Mouse (Mus musculus): Measurements from ENCODE around the gene Mrpl20. TPM values are rescaled to one million over a fixed set of nuclear protein-coding genes. Genes with fewer than 3 reads are reported as not detected.

The Mrpl20 gene
- polyA plus RNA-seq, 1 experiment from 2014 or later, result 223 TPM

GRCm38 (mm10) chr4:155831205-155831766 is 28.6 kb downstream of the Mrpl20 start, which contains the start of gene Aurkaip1:
TSS of gene Aurkaip1 (plus strand) at chr4:155831272.
- WGBS, result under 1% methylated on average over 49 of the region's 49 CpGs
- ATAC-seq (replicated peaks; ENCODE audit: low FRiP score), result peak; percentile 94
- Histone ChIP-seq H3K9ac (ENCODE audit: low read length) (peak within 1 kb of the TSS; percentile 88), H3K4me1 (replicated peaks; ENCODE audit: control insufficient read depth, insufficient read depth, low read length) (peaks cover 12% of the 10 kb centered on the region), H3K27me3 (ENCODE audit: control insufficient read depth, insufficient read depth, low read length) (no peaks in the 10 kb centered on the region), H3K27ac (ENCODE audit: low read depth, low read length) (peak within 1 kb of the TSS; percentile 79), H3K4me3 (ENCODE audit: low read depth, low read length) (peak within 1 kb of the TSS; percentile 87), H3K36me3 (ENCODE audit: control insufficient read depth, insufficient read depth, low read length) (peaks cover 4% of the 10 kb centered on the region; the same call in 1 of the 2 replicates), H3K9me3 (ENCODE audit: control insufficient read depth, low read length) (no peaks in the 10 kb centered on the region), H3K4me2 (ENCODE audit: low read depth, low read length, severe bottlenecking) (peak within 1 kb of the TSS; percentile 97)
- peak; percentile 98 for DNase-seq (ENCODE audit: low spot score)

GRCm38 (mm10) chr4:155831831-155832230 is 29.2 kb downstream of the Mrpl20 start:
- Histone ChIP-seq H3K4me1 (replicated peaks; ENCODE audit: control insufficient read depth, insufficient read depth, low read length) (peaks cover 12% of the 10 kb centered on the region), H3K27ac (ENCODE audit: low read depth, low read length) (peak overlapping the region; percentile 79), H3K9me3 (ENCODE audit: control insufficient read depth, low read length) (no peaks in the 10 kb centered on the region), H3K4me2 (ENCODE audit: low read depth, low read length, severe bottlenecking) (peak overlapping the region; percentile 97), H3K9ac (ENCODE audit: low read length) (peak overlapping the region; percentile 88), H3K36me3 (ENCODE audit: control insufficient read depth, insufficient read depth, low read length) (peaks cover 2% of the 10 kb centered on the region; the same call in 1 of the 2 replicates), H3K4me3 (ENCODE audit: low read depth, low read length) (peak overlapping the region; percentile 87), H3K27me3 (ENCODE audit: control insufficient read depth, insufficient read depth, low read length) (no peaks in the 10 kb centered on the region)
- no peak for ATAC-seq (replicated peaks; ENCODE audit: low FRiP score)
- peak; percentile 67 for DNase-seq (ENCODE audit: low spot score)
- WGBS, result 1% methylated on average over 25 of the region's 25 CpGs

GRCm38 (mm10) chr4:155832321-155832720 is 29.6 kb downstream of the Mrpl20 start:
- ATAC-seq (replicated peaks; ENCODE audit: low FRiP score) (no peak), DNase-seq (ENCODE audit: low spot score) (no peak)
- Histone ChIP-seq H3K9ac (ENCODE audit: low read length) (peak overlapping the region; percentile 88), H3K9me3 (ENCODE audit: control insufficient read depth, low read length) (no peaks in the 10 kb centered on the region), H3K27ac (ENCODE audit: low read depth, low read length) (no peak overlapping the region), H3K4me2 (ENCODE audit: low read depth, low read length, severe bottlenecking) (peak overlapping the region; percentile 97), H3K27me3 (ENCODE audit: control insufficient read depth, insufficient read depth, low read length) (no peaks in the 10 kb centered on the region), H3K4me3 (ENCODE audit: low read depth, low read length) (peak overlapping the region; percentile 87), H3K36me3 (ENCODE audit: control insufficient read depth, insufficient read depth, low read length) (no peaks in the 10 kb centered on the region; the same call in 1 of the 2 replicates), H3K4me1 (replicated peaks; ENCODE audit: control insufficient read depth, insufficient read depth, low read length) (peaks cover 12% of the 10 kb centered on the region)
- WGBS, result 56% methylated on average over 10 of the region's 10 CpGs

- no peak for ATAC-seq (replicated peaks; ENCODE audit: low FRiP score)
- no peaks in the 10 kb centered on the region; the same call in 1 of the 2 replicates for H3K36me3 ChIP-seq (ENCODE audit: control insufficient read depth, insufficient read depth, low read length)
- H3K4me1 ChIP-seq (replicated peaks; ENCODE audit: control insufficient read depth, insufficient read depth, low read length), result peaks cover 12% of the 10 kb centered on the region
- H3K27me3 ChIP-seq (ENCODE audit: control insufficient read depth, insufficient read depth, low read length), result no peaks in the 10 kb centered on the region
- whole genome bisulfite sequencing, result 83% methylated on average over 4 of the region's 4 CpGs
- H3K9ac ChIP-seq (ENCODE audit: low read length), result no peak overlapping the region
- no peak overlapping the region for H3K27ac ChIP-seq (ENCODE audit: low read depth, low read length)
- no peak overlapping the region for H3K4me2 ChIP-seq (ENCODE audit: low read depth, low read length, severe bottlenecking)
- no peaks in the 10 kb centered on the region for H3K9me3 ChIP-seq (ENCODE audit: control insufficient read depth, low read length)
- no peak overlapping the region for H3K4me3 ChIP-seq (ENCODE audit: low read depth, low read length)
- no peak for DNase-seq (ENCODE audit: low spot score)
These were observed 30.6 kb downstream of the Mrpl20 start for GRCm38 (mm10) chr4:155833234-155833633.

- WGBS, result 40% methylated on average over 2 of the region's 2 CpGs
- peaks cover 12% of the 10 kb centered on the region for H3K4me1 ChIP-seq (replicated peaks; ENCODE audit: control insufficient read depth, insufficient read depth, low read length)
- H3K4me3 ChIP-seq (ENCODE audit: low read depth, low read length), result no peak overlapping the region
- DNase-seq (ENCODE audit: low spot score), result peak; percentile 79
- no peak overlapping the region for H3K4me2 ChIP-seq (ENCODE audit: low read depth, low read length, severe bottlenecking)
- ATAC-seq (replicated peaks; ENCODE audit: low FRiP score), result peak; percentile 15
- H3K27me3 ChIP-seq (ENCODE audit: control insufficient read depth, insufficient read depth, low read length), result no peaks in the 10 kb centered on the region
- H3K27ac ChIP-seq (ENCODE audit: low read depth, low read length), result no peak overlapping the region
- H3K36me3 ChIP-seq (ENCODE audit: control insufficient read depth, insufficient read depth, low read length), result no peaks in the 10 kb centered on the region; the same call in 1 of the 2 replicates
- H3K9me3 ChIP-seq (ENCODE audit: control insufficient read depth, low read length), result no peaks in the 10 kb centered on the region
- H3K9ac ChIP-seq (ENCODE audit: low read length), result no peak overlapping the region
These were observed 31.2 kb downstream of the Mrpl20 start for GRCm38 (mm10) chr4:155833836-155834235.

GRCm38 (mm10) chr4:155837404-155838010 is 34.8 kb downstream of the Mrpl20 start:
- no peak overlapping the region for H3K4me3 ChIP-seq (ENCODE audit: low read depth, low read length)
- no peak overlapping the region for H3K27ac ChIP-seq (ENCODE audit: low read depth, low read length)
- H3K4me1 ChIP-seq (replicated peaks; ENCODE audit: control insufficient read depth, insufficient read depth, low read length), result peaks cover 23% of the 10 kb centered on the region
- DNase-seq (ENCODE audit: low spot score) (no peak), ATAC-seq (replicated peaks; ENCODE audit: low FRiP score) (no peak)
- H3K4me2 ChIP-seq (ENCODE audit: low read depth, low read length, severe bottlenecking), result no peak overlapping the region
- 88% methylated on average over 11 of the region's 11 CpGs for WGBS
- no peak overlapping the region for H3K9ac ChIP-seq (ENCODE audit: low read length)
- no peaks in the 10 kb centered on the region for H3K9me3 ChIP-seq (ENCODE audit: control insufficient read depth, low read length)
- H3K27me3 ChIP-seq (ENCODE audit: control insufficient read depth, insufficient read depth, low read length), result peaks cover 5% of the 10 kb centered on the region; the same call in 1 of the 2 replicates
- no peaks in the 10 kb centered on the region; the same call in 1 of the 2 replicates for H3K36me3 ChIP-seq (ENCODE audit: control insufficient read depth, insufficient read depth, low read length)

GRCm38 (mm10) chr4:155838187-155839153 is 35.8 kb downstream of the Mrpl20 start:
- H3K27me3 ChIP-seq (ENCODE audit: control insufficient read depth, insufficient read depth, low read length), result peaks cover 5% of the 10 kb centered on the region; the same call in 1 of the 2 replicates
- H3K9me3 ChIP-seq (ENCODE audit: control insufficient read depth, low read length), result no peaks in the 10 kb centered on the region
- H3K36me3 ChIP-seq (ENCODE audit: control insufficient read depth, insufficient read depth, low read length), result no peaks in the 10 kb centered on the region
- 67% methylated on average over 8 of the region's 8 CpGs for WGBS
- no peak overlapping the region for H3K9ac ChIP-seq (ENCODE audit: low read length)
- no peak for ATAC-seq (replicated peaks; ENCODE audit: low FRiP score)
- no peak overlapping the region for H3K27ac ChIP-seq (ENCODE audit: low read depth, low read length)
- peaks cover 23% of the 10 kb centered on the region for H3K4me1 ChIP-seq (replicated peaks; ENCODE audit: control insufficient read depth, insufficient read depth, low read length)
- no peak for DNase-seq (ENCODE audit: low spot score)
- H3K4me2 ChIP-seq (ENCODE audit: low read depth, low read length, severe bottlenecking), result no peak overlapping the region
- no peak overlapping the region for H3K4me3 ChIP-seq (ENCODE audit: low read depth, low read length)

DNA sequence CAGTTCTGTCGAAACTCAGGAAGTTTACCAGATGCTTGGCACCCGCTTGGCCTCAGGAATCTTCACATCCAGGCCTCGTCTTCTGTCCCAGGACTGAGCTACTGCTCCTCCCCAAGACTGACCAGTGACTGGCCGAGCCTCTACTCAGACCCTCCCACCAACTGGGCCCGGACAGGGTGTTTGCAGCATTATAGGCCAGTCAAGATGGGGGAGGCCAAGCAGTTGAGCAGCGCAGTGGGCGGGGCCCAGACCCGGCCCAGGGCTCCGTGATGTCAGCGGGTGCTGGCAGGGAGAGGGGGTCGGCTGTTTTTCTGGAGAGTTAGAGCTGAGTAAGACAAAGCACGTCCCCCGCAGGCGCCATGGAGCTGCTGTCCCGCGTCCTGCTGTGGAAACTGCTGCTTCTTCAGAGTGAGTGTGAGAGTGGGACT is 36.8 kb downstream of the Mrpl20 start, which contains the start of gene Mxra8:
TSS of gene Mxra8 (plus strand) at position 198 of the 428 bp plus-strand sequence.
- Histone ChIP-seq H3K27me3 (ENCODE audit: control insufficient read depth, insufficient read depth, low read length) (peaks cover 5% of the 10 kb centered on the region; the same call in 1 of the 2 replicates), H3K4me2 (ENCODE audit: low read depth, low read length, severe bottlenecking) (peak within 1 kb of the TSS; percentile 51), H3K4me1 (replicated peaks; ENCODE audit: control insufficient read depth, insufficient read depth, low read length) (peaks cover 19% of the 10 kb centered on the region; the same call in 1 of the 2 replicates), H3K36me3 (ENCODE audit: control insufficient read depth, insufficient read depth, low read length) (no peaks in the 10 kb centered on the region), H3K4me3 (ENCODE audit: low read depth, low read length) (peak within 1 kb of the TSS; percentile 31), H3K9me3 (ENCODE audit: control insufficient read depth, low read length) (no peaks in the 10 kb centered on the region), H3K27ac (ENCODE audit: low read depth, low read length) (0 out of 2 replicates have a peak within 1 kb of the TSS, but pooled peaks have one; percentile 12), H3K9ac (ENCODE audit: low read length) (peak within 1 kb of the TSS; percentile 60)
- ATAC-seq (replicated peaks; ENCODE audit: low FRiP score), result peak; percentile 86
- WGBS, result under 1% methylated on average over 16 of the region's 16 CpGs
- DNase-seq (ENCODE audit: low spot score), result peak; percentile 88

Data from forebrain, embryonic 11.5 days (tissue).